Mouse (Mus musculus): ENCODE measurements around the gene Slc44a1. TPM values are rescaled to one million over a fixed set of nuclear protein-coding genes. Genes with fewer than 3 reads are reported as not detected.

Gene Slc44a1
- polyA plus RNA-seq, 1 experiment from 2014 or later, result 11.6 TPM

- H3K27ac ChIP-seq, result peak overlapping the region; percentile 14; the same call in 1 of the 2 replicates
- 40% methylated on average over 8 of the region's 8 CpGs for WGBS
- peaks cover 16% of the 10 kb centered on the region for H3K4me1 ChIP-seq (replicated peaks)
- no peaks in the 10 kb centered on the region for H3K9me3 ChIP-seq
- no peaks in the 10 kb centered on the region for H3K27me3 ChIP-seq
- no peak overlapping the region for H3K4me2 ChIP-seq (replicated peaks)
- no peaks in the 10 kb centered on the region for H3K36me3 ChIP-seq
- no peak overlapping the region for H3K9ac ChIP-seq (replicated peaks)
- H3K4me3 ChIP-seq (replicated peaks), result no peak overlapping the region
- no peak for ATAC-seq
Measured at GRCm38 (mm10) chr4:53522655-53523054, 82.4 kb downstream of the Slc44a1 start.

DNA sequence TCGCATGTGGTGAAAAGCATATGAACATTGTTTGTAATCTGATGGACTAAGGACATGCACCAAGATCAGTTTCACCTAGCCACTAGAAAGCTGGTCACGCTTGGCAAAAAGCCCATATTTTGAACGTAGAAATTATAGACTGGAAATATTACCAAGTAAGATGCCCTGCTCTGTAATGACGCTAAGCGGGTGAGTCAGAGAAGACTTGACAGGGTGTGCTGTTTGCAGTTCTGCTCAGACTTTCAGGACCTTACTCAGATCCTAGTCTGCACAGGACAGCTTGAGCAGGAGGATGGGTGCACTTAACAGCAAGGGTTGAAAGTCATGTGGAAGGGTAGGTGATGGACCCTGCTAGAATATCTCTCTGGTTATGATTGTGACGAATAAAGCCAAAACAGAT lies 85.3 kb downstream of the Slc44a1 start:
- Histone ChIP-seq H3K4me3 (replicated peaks) (no peak overlapping the region), H3K4me2 (replicated peaks) (no peak overlapping the region), H3K27ac (no peak overlapping the region), H3K36me3 (no peaks in the 10 kb centered on the region), H3K27me3 (no peaks in the 10 kb centered on the region), H3K9me3 (no peaks in the 10 kb centered on the region), H3K4me1 (replicated peaks) (peaks cover 16% of the 10 kb centered on the region), H3K9ac (replicated peaks) (no peak overlapping the region)
- 92% methylated on average over 6 of the region's 6 CpGs for WGBS
- ATAC-seq, result no peak

GRCm38 (mm10) chr4:53525994-53526393 lies 85.8 kb downstream of the Slc44a1 start:
- no peaks in the 10 kb centered on the region for H3K27me3 ChIP-seq
- 78% methylated on average over 1 of the region's 1 CpGs for WGBS
- no peak overlapping the region for H3K4me2 ChIP-seq (replicated peaks)
- no peaks in the 10 kb centered on the region for H3K36me3 ChIP-seq
- H3K9ac ChIP-seq (replicated peaks), result no peak overlapping the region
- no peaks in the 10 kb centered on the region for H3K9me3 ChIP-seq
- no peak overlapping the region for H3K27ac ChIP-seq
- H3K4me1 ChIP-seq (replicated peaks), result peaks cover 16% of the 10 kb centered on the region
- no peak for ATAC-seq
- no peak overlapping the region for H3K4me3 ChIP-seq (replicated peaks)

- Histone ChIP-seq H3K27me3 (no peaks in the 10 kb centered on the region), H3K4me2 (replicated peaks) (no peak overlapping the region), H3K27ac (no peak overlapping the region), H3K4me3 (replicated peaks) (no peak overlapping the region), H3K9ac (replicated peaks) (no peak overlapping the region), H3K4me1 (replicated peaks) (peaks cover 16% of the 10 kb centered on the region), H3K36me3 (no peaks in the 10 kb centered on the region), H3K9me3 (no peaks in the 10 kb centered on the region)
- no peak for ATAC-seq
- WGBS, result 41% methylated on average over 2 of the region's 2 CpGs
Measured at GRCm38 (mm10) chr4:53526446-53526845, 86.2 kb downstream of the Slc44a1 start.

DNA sequence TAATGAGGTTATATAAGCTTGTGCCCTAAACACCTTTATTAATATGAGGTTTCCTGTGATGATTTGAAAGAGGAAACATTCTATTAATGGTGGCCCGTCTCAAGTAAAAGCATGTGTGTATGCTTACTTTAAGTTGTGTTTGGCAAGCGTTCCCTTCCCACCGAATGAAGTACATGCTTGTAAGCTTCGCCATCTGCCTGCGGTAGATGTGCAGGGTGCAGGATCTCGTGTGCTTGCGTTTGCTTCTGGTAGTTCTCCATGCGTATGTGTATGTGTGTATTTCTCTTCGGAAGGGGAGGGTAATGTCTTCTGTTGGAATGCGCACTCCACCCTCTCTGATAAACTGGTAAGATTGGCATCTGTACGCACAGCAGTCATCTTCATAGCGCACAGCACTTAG lies 95.6 kb downstream of the Slc44a1 start:
- no peak overlapping the region for H3K27ac ChIP-seq
- no peaks in the 10 kb centered on the region for H3K9me3 ChIP-seq
- no peak overlapping the region for H3K4me3 ChIP-seq (replicated peaks)
- H3K27me3 ChIP-seq, result no peaks in the 10 kb centered on the region
- no peak overlapping the region for H3K4me2 ChIP-seq (replicated peaks)
- no peaks in the 10 kb centered on the region for H3K36me3 ChIP-seq
- ATAC-seq, result no peak
- H3K9ac ChIP-seq (replicated peaks), result no peak overlapping the region
- H3K4me1 ChIP-seq (replicated peaks), result no peaks in the 10 kb centered on the region
- 95% methylated on average over 12 of the region's 12 CpGs for WGBS

- no peaks in the 10 kb centered on the region for H3K9me3 ChIP-seq
- no peaks in the 10 kb centered on the region for H3K4me1 ChIP-seq (replicated peaks)
- no peak overlapping the region for H3K27ac ChIP-seq
- H3K27me3 ChIP-seq, result no peaks in the 10 kb centered on the region
- H3K4me3 ChIP-seq (replicated peaks), result no peak overlapping the region
- 0 out of 2 replicates have a peak, but pooled peaks cover 2% of the 10 kb centered on the region for H3K36me3 ChIP-seq
- no peak for ATAC-seq
- H3K9ac ChIP-seq (replicated peaks), result no peak overlapping the region
- no peak overlapping the region for H3K4me2 ChIP-seq (replicated peaks)
Measured at GRCm38 (mm10) chr4:53537101-53537500, 96.9 kb downstream of the Slc44a1 start.

- no peak overlapping the region for H3K27ac ChIP-seq
- H3K9ac ChIP-seq (replicated peaks), result no peak overlapping the region
- H3K4me2 ChIP-seq (replicated peaks), result no peak overlapping the region
- ATAC-seq, result no peak
- no peaks in the 10 kb centered on the region for H3K27me3 ChIP-seq
- H3K9me3 ChIP-seq, result no peaks in the 10 kb centered on the region
- H3K4me1 ChIP-seq (replicated peaks), result no peaks in the 10 kb centered on the region
- H3K36me3 ChIP-seq, result 0 out of 2 replicates have a peak, but pooled peaks cover 6% of the 10 kb centered on the region
- WGBS, result 92% methylated on average over 2 of the region's 2 CpGs
- no peak overlapping the region for H3K4me3 ChIP-seq (replicated peaks)
Measured at GRCm38 (mm10) chr4:53537539-53537938, 97.3 kb downstream of the Slc44a1 start.

DNA sequence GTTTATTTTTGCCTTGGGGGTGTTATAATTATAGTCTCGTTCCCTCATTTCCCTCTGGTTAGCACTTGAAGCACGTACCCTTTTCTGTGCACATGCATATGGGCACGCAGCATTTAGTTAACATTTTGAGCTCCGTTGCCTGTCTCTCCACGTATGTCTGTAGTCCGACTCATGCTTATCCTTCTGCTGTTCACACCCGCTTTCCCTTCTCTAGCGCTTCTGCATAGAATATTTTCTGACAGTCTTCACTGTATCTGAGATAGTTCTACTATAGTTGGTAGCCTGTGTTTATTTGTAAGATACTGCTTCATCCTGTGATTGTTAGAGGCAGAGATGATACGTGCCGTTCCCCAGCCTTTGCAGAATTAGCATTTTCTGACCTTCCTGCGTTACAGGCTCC lies 98.4 kb downstream of the Slc44a1 start:
- H3K27ac ChIP-seq, result no peak overlapping the region
- 0 out of 2 replicates have a peak, but pooled peaks cover 6% of the 10 kb centered on the region for H3K36me3 ChIP-seq
- 84% methylated on average over 11 of the region's 11 CpGs for WGBS
- no peaks in the 10 kb centered on the region for H3K27me3 ChIP-seq
- no peaks in the 10 kb centered on the region for H3K9me3 ChIP-seq
- ATAC-seq, result no peak
- H3K4me3 ChIP-seq (replicated peaks), result no peak overlapping the region
- no peak overlapping the region for H3K9ac ChIP-seq (replicated peaks)
- no peak overlapping the region for H3K4me2 ChIP-seq (replicated peaks)
- no peaks in the 10 kb centered on the region for H3K4me1 ChIP-seq (replicated peaks)

DNA sequence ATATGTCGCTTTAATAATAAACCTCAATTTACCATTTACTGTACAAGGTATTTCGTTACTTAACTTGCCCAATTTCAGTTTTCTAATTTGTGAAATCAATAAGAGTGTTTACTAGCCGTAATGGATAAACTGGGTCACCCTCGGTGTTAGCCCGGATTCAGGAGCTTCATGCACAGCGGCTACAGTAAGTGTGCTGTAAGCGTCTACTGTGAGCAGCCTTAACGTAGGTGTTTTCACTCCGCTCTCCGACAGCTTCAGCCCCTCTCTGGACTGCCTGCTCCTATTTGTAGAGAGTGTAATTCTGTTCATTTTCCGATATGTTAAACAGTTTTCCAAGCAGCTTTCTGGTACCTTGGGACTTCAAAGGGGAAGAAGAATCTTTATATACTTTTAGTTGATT lies 99.7 kb downstream of the Slc44a1 start:
- H3K36me3 ChIP-seq, result 0 out of 2 replicates have a peak, but pooled peaks cover 6% of the 10 kb centered on the region
- no peak overlapping the region for H3K4me2 ChIP-seq (replicated peaks)
- H3K27ac ChIP-seq, result no peak overlapping the region
- 94% methylated on average over 11 of the region's 11 CpGs for WGBS
- no peak for ATAC-seq
- no peaks in the 10 kb centered on the region for H3K9me3 ChIP-seq
- H3K4me3 ChIP-seq (replicated peaks), result no peak overlapping the region
- no peak overlapping the region for H3K9ac ChIP-seq (replicated peaks)
- no peaks in the 10 kb centered on the region for H3K4me1 ChIP-seq (replicated peaks)
- no peaks in the 10 kb centered on the region for H3K27me3 ChIP-seq

GRCm38 (mm10) chr4:53543421-53543820 lies 103.2 kb downstream of the Slc44a1 start:
- H3K27ac ChIP-seq, result no peak overlapping the region
- no peak overlapping the region for H3K4me2 ChIP-seq (replicated peaks)
- H3K9me3 ChIP-seq, result no peaks in the 10 kb centered on the region
- H3K4me1 ChIP-seq (replicated peaks), result no peaks in the 10 kb centered on the region
- no peaks in the 10 kb centered on the region for H3K27me3 ChIP-seq
- no peak overlapping the region for H3K9ac ChIP-seq (replicated peaks)
- ATAC-seq, result no peak
- WGBS, result 92% methylated on average over 8 of the region's 8 CpGs
- no peak overlapping the region for H3K4me3 ChIP-seq (replicated peaks)
- peaks cover 12% of the 10 kb centered on the region for H3K36me3 ChIP-seq

DNA sequence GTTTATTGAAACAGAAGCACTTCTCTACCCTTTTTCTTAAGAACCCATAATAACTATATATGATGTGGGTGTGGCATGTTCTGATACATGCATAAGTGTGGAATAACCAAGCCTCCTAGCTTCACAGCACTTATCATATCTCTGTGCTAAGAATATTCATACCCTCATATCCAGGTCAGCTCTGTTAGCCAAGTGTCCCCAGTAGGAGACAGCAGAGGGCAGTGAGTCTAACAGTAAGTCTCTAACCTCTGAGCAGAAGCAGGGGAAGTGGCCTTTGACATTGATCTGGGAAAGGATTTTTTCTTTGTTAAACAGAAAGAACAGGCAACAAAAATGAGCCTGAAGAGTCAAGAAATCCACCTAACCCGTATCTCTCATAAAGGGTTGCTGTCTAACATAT lies 104.7 kb downstream of the Slc44a1 start:
- Histone ChIP-seq H3K27me3 (no peaks in the 10 kb centered on the region), H3K9me3 (no peaks in the 10 kb centered on the region), H3K4me1 (replicated peaks) (no peaks in the 10 kb centered on the region), H3K36me3 (peaks cover 12% of the 10 kb centered on the region), H3K4me2 (replicated peaks) (no peak overlapping the region), H3K4me3 (replicated peaks) (no peak overlapping the region), H3K9ac (replicated peaks) (no peak overlapping the region), H3K27ac (no peak overlapping the region)
- 87% methylated on average over 1 of the region's 1 CpGs for WGBS
- no peak for ATAC-seq

GRCm38 (mm10) chr4:53547381-53547780 lies 107.2 kb downstream of the Slc44a1 start:
- Histone ChIP-seq H3K9me3 (no peaks in the 10 kb centered on the region), H3K4me1 (replicated peaks) (no peaks in the 10 kb centered on the region), H3K4me2 (replicated peaks) (no peak overlapping the region), H3K27me3 (no peaks in the 10 kb centered on the region), H3K27ac (no peak overlapping the region), H3K36me3 (peaks cover 7% of the 10 kb centered on the region), H3K4me3 (replicated peaks) (no peak overlapping the region), H3K9ac (replicated peaks) (no peak overlapping the region)
- ATAC-seq, result no peak
- 99% methylated on average over 5 of the region's 5 CpGs for WGBS

DNA sequence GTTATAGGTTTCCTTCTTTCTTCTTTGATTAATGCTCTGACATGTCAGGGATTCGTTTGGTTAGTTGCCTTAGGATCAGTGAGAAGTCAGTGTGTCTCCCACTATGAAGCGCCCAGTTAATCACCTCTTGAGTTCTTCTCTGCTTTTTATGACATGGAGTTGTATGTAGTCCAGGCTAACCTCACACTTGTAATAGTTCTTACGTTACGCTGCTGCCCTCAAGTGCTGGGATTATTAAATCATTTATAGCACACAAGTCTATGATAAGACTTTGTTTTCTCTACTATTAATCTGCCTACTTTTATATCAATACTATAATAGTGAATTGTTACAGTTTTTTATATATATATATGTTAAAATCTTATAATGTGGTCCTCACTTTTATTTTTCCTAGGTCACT lies 109.2 kb downstream of the Slc44a1 start:
- H3K27ac ChIP-seq, result no peak overlapping the region

More for the DNA sequence above, 109.2 kb downstream of the Slc44a1 start:
- Histone ChIP-seq H3K9me3 (no peaks in the 10 kb centered on the region), H3K4me3 (replicated peaks) (no peak overlapping the region), H3K27me3 (no peaks in the 10 kb centered on the region), H3K4me2 (replicated peaks) (no peak overlapping the region), H3K4me1 (replicated peaks) (no peaks in the 10 kb centered on the region), H3K36me3 (peaks cover 6% of the 10 kb centered on the region), H3K9ac (replicated peaks) (no peak overlapping the region)
- ATAC-seq, result no peak
- 82% methylated on average over 4 of the region's 4 CpGs for WGBS

All from midbrain, embryonic 13.5 days (tissue).